Mouse (Mus musculus) forebrain, embryonic 14.5 days (tissue): ENCODE measurements at regions not wholly inside any gene's neighbourhood (a gene's known extent, or its start where the extent isn't known, plus 50 kb on each side); places are given as distances from the start of the nearest gene placed in this dataset.

Experiments used
- ATAC-seq: fragments of 200-750 bp; cut with Nextera tagmentation; 2 replicates; pipeline ENCODE4 v1.8.0; 2017; ENCODE audit warnings: mild to moderate bottlenecking, moderate library complexity
- DNase-seq: peaks from one replicate; pipeline ENCODE4 v3.0.0-alpha.2; 2015; ENCODE audit warnings: low spot score
- H3K27ac ChIP-seq: fragments of 300-500 bp; sonication (generic); 2 replicates; pipeline ENCODE4 v1.5.1; 2014; ENCODE audit warnings: low read depth, mild to moderate bottlenecking, control low read depth, low read length, moderate library complexity
- H3K27me3 ChIP-seq: fragments of 300-500 bp; sonication (generic); replicated peaks from 2 replicates; pipeline ENCODE4 v1.6.1; 2014; ENCODE audit warnings: low read length, control low read depth, mixed read lengths; ENCODE audit not compliant: control insufficient read depth, insufficient read depth
- H3K36me3 ChIP-seq: fragments of 300-500 bp; sonication (generic); 2 replicates; pipeline ENCODE4 v1.6.1; 2014; ENCODE audit warnings: low read length, control low read depth; ENCODE audit not compliant: control insufficient read depth, insufficient read depth
- H3K4me1 ChIP-seq: fragments of 300-500 bp; sonication (generic); 2 replicates; pipeline ENCODE4 v1.6.1; 2014; ENCODE audit warnings: antibody characterized with exemption, low read length, control low read depth; ENCODE audit not compliant: control insufficient read depth, insufficient read depth
- H3K4me2 ChIP-seq: fragments of 300-500 bp; sonication (generic); 2 replicates; pipeline ENCODE4 v1.6.1; 2014; ENCODE audit warnings: mild to moderate bottlenecking, control low read depth, low read length
- H3K4me3 ChIP-seq: fragments of 300-500 bp; sonication (generic); 2 replicates; pipeline ENCODE4 v1.5.1; 2014; ENCODE audit warnings: low read depth, low read length, control low read depth
- H3K9ac ChIP-seq: fragments of 300-500 bp; sonication (generic); 2 replicates; pipeline ENCODE4 v1.6.1; 2014; ENCODE audit warnings: mild to moderate bottlenecking, low read length, control low read depth, moderate library complexity
- H3K9me3 ChIP-seq: fragments of 300-500 bp; sonication (generic); replicated peaks from 2 replicates; pipeline ENCODE4 v1.6.1; 2016; ENCODE audit warnings: low read length, control low read depth, mixed read lengths; ENCODE audit not compliant: control insufficient read depth
- WGBS: fragments of 180-500 bp; shearing (Covaris S2); extraction: QIAGEN DNeasy Blood & Tissue Kit; methylation state at CpG from one replicate; pipeline ENCODE4 v1.1.7; 2014; 5-methylcytosine and 5-hydroxymethylcytosine counted together

GRCm38 (mm10) chr4:89509655-89510391 is 169.4 kb upstream of the Dmrta1 start:
- Histone ChIP-seq H3K27me3 (no peaks in the 10 kb centered on the region), H3K4me3 (no peak overlapping the region), H3K9me3 (no peaks in the 10 kb centered on the region), H3K4me1 (no peaks in the 10 kb centered on the region), H3K36me3 (no peaks in the 10 kb centered on the region), H3K27ac (no peak overlapping the region), H3K9ac (no peak overlapping the region), H3K4me2 (no peak overlapping the region)
- 78% methylated on average over 13 of the region's 13 CpGs for WGBS
- no peak for ATAC-seq
- no peak for DNase-seq

DNA sequence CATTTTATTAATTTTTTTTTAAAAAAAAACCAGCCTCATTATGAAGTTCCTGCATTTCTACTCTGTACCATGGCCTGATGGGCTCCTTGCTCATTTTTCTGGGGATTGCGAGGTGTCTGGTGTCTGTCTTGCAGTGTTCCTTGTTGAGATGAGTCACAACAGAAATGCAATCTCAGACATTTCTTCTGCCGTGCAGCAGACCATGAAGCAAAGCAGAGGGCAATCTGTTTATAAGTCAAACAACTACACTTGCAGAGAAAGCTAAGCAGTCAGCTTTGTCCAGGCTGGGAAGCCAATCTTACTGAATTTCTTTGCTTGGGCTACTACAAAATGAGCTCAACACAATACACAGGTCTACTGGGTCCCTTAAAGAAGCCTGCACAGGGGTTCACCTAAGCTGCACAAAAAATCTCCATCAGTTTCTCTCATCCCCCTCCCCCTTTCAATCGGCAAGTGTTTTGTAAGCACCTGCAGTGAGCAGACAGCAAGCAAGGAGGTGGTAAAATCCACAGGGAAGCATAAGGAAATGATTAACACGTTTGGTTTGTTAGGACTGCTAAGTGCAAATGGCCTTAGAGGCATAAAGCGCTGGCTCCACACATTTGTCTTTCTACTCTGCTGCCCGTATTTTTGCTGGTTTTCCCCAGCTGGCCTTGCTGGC is 171.0 kb upstream of the Dmrta1 start:
- no peak overlapping the region for H3K9ac ChIP-seq
- no peaks in the 10 kb centered on the region for H3K36me3 ChIP-seq
- H3K4me3 ChIP-seq, result no peak overlapping the region
- H3K9me3 ChIP-seq, result no peaks in the 10 kb centered on the region
- H3K27ac ChIP-seq, result no peak overlapping the region
- H3K27me3 ChIP-seq, result no peaks in the 10 kb centered on the region
- ATAC-seq (no peak), DNase-seq (no peak)
- no peaks in the 10 kb centered on the region for H3K4me1 ChIP-seq
- H3K4me2 ChIP-seq, result no peak overlapping the region
- 52% methylated on average over 6 of the region's 6 CpGs for WGBS

GRCm38 (mm10) chr4:89505368-89505819 is 173.8 kb upstream of the Dmrta1 start:
- Histone ChIP-seq H3K9me3 (no peaks in the 10 kb centered on the region), H3K9ac (no peak overlapping the region), H3K36me3 (no peaks in the 10 kb centered on the region), H3K27ac (no peak overlapping the region), H3K4me2 (no peak overlapping the region), H3K4me1 (no peaks in the 10 kb centered on the region), H3K27me3 (no peaks in the 10 kb centered on the region), H3K4me3 (no peak overlapping the region)
- DNase-seq (no peak), ATAC-seq (no peak)
- 34% methylated on average over 6 of the region's 6 CpGs for WGBS

DNA sequence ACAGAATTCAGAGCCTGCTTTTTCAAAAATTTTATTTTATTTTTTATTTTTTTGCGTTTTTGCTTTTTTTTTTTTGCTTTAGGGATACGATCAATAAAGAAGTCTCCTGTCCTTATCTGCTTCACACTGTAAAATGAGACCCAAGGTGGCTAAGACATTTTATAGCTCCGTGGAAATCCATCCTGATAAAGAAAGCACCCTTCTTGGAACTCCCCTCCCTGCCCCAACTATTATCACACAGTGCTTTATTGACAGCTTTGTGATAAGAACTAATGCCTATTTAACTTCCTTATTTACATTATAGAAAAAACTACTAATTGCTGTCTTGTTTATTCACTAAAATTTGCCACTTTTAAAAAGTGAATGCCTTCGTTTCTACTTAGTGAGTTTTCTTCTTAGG is 179.0 kb upstream of the Dmrta1 start:
- WGBS, result 75% methylated on average over 4 of the region's 4 CpGs
- DNase-seq (no peak), ATAC-seq (no peak)

DNA sequence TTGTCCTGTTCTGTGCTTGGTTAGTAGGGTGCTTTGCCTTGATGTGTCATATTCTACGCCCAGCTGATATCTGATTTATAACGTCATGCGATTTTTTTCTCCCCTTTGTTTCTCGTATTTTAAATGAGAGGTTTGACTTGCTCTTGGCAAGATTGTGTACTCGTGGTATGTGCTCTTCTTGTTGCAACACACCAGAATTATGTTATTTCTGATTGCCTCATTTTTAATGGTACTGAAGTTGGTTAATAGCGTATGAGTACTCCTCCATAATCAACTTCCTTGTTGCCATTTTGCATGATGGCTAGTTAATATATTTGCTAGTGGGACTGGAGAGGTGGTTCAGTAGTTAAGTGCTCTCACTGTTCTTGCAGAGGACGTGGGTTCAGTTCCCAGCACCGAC is 180.1 kb upstream of the Cdkn2b start:
- ATAC-seq, result no peak
- no peak overlapping the region for H3K4me3 ChIP-seq
- WGBS, result 91% methylated on average over 8 of the region's 8 CpGs

More for the DNA sequence above, 179.0 kb upstream of the Dmrta1 start:
- Histone ChIP-seq H3K9me3 (no peaks in the 10 kb centered on the region), H3K4me1 (no peaks in the 10 kb centered on the region), H3K27ac (no peak overlapping the region), H3K36me3 (no peaks in the 10 kb centered on the region), H3K4me3 (no peak overlapping the region), H3K4me2 (no peak overlapping the region), H3K27me3 (no peaks in the 10 kb centered on the region), H3K9ac (no peak overlapping the region)

DNA sequence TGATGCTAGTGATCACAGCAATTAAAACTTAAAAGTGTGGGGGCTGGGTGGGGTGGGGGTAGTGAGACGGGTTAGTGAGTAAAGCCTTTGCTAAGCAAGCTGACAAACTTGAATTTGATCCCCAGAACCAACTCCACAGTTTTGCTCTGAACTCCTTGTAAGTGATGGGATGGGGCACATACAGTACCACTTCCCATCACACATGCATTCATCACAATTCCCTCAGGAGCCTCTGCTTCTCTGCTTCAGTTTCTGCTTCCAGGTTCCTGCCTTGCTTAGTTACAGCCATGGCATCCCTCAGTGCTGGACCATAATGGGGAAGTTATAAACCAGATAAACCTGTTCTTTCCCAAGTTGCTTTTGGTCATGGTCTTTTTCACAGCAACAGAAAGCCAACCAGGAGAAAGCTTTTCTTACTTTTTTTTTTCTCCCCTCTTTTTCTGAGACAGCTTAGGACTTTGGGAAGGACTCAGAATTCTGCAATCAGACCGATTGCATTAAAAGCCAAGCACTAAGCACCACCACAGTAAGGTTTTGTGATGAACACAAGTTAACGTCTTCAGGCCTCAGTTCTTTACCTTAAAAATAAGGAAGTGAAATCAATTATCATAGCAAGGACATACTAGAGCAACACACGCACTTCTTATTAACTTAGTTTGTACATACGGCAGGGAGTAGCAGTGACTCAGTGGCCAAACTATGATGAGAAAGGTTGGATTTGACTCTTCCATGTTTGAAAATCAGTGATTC is 176.8 kb upstream of the Cdkn2b start:
- Histone ChIP-seq H3K27ac (no peak overlapping the region), H3K9ac (no peak overlapping the region), H3K4me2 (no peak overlapping the region), H3K4me3 (no peak overlapping the region), H3K27me3 (no peaks in the 10 kb centered on the region), H3K4me1 (no peaks in the 10 kb centered on the region), H3K36me3 (no peaks in the 10 kb centered on the region), H3K9me3 (no peaks in the 10 kb centered on the region)
- DNase-seq (no peak), ATAC-seq (no peak)
- 86% methylated on average over 5 of the region's 5 CpGs for WGBS

More for the DNA sequence above, 180.1 kb upstream of the Cdkn2b start:
- Histone ChIP-seq H3K27ac (no peak overlapping the region), H3K9ac (no peak overlapping the region), H3K4me1 (no peaks in the 10 kb centered on the region), H3K9me3 (no peaks in the 10 kb centered on the region), H3K36me3 (no peaks in the 10 kb centered on the region), H3K4me2 (no peak overlapping the region), H3K27me3 (no peaks in the 10 kb centered on the region)
- no peak for DNase-seq

DNA sequence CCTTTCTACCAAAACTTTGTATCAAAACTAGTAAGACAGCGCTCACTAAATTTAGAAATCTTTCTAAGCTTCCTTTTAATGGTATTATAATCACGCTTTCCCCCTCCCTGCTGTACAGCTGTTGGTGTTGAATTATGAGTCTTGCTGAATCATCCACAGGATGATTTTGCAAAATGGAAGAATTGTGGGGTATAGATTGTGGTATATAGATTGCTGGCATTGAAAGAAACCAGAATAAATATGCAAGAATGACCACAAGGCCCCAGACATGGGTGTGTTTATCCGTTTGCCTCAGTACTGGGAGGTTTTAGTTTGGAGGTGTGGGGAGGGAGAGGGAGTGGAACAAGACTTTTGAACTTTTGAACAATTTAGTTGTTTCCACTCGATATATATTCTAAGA is 176.1 kb upstream of the Cdkn2b start:
- Histone ChIP-seq H3K27ac (no peak overlapping the region), H3K4me3 (no peak overlapping the region), H3K4me1 (no peaks in the 10 kb centered on the region), H3K9me3 (no peaks in the 10 kb centered on the region), H3K36me3 (no peaks in the 10 kb centered on the region), H3K9ac (no peak overlapping the region), H3K4me2 (no peak overlapping the region), H3K27me3 (no peaks in the 10 kb centered on the region)
- 82% methylated on average over 4 of the region's 4 CpGs for WGBS
- ATAC-seq (no peak), DNase-seq (no peak)

DNA sequence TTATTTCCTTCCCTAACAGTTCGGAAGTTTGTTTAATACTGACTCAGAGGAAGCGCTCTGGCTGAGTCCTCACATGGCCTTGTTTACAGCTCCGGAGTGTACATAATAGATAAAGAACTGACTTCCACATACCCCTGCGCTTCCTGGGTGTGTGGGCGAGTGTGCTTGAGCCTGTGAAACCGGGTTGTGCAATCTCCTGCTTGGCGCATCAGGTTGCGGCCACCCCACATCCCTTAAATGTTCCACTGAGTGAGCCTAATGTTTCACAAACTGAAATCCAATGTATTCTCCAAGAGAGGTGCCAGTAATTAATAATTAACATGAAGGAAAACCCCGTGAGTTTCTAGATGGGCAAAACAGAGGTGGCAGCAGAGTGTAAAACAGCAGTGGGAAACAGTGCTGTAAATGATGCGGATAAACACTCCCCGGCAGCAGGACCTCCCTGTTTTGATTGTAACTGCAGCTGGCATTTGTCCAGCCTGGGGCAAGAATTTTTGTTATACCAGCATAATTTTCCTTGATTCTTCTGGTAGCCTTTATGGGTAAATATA is 175.2 kb upstream of the Cdkn2b start:
- H3K4me2 ChIP-seq, result no peak overlapping the region
- DNase-seq (no peak), ATAC-seq (no peak)
- H3K9me3 ChIP-seq, result no peaks in the 10 kb centered on the region
- H3K4me3 ChIP-seq, result no peak overlapping the region
- H3K27me3 ChIP-seq, result no peaks in the 10 kb centered on the region
- WGBS, result 50% methylated on average over 11 of the region's 11 CpGs
- H3K36me3 ChIP-seq, result no peaks in the 10 kb centered on the region
- no peak overlapping the region for H3K9ac ChIP-seq
- no peaks in the 10 kb centered on the region for H3K4me1 ChIP-seq
- H3K27ac ChIP-seq, result no peak overlapping the region
